Mouse (Mus musculus): ENCODE results near the gene Trappc2l.

Trappc2l gene

DNA sequence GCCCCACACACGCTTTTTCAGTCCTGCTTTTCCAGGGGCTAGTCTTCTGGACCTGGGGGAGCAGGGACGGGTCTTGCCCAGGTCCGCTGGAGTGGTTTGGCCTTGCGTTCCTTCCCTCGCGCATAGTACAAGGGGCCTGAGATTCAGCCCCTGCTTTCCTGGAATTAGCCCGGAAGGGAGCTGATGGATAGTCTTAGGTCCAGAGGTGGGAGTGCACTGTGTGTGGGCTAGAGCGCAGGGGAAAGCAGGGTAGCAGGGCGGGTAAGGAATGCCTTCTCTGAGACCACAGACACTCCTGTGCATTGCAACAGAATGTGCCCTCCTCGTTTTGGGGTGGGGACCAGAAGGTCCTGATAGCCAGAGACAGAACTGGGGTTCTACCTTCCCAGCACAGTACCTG lies 34.3 kb upstream of the Trappc2l start:
- intact Hi-C loops (cut with DNase I), result no loop called here

DNA sequence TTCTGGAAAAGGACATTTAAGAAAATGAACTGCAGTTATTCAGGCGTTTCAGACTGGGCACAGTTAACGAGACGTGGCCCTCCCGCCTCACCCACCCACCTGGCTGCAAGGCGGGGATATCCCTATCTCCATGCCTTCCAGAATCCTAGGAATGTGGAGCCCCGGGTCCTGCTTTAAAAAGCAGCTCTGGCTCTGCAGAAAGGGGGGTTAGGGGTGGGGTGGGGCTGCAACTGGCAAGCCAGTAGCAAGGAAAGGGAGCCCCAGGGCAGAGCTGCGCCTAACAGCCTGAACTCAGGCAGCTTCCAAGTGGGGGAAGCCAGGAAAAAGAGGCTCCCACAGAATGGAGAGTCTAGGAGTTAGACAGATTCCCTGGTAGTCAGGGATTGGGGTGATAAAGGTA lies 32.2 kb upstream of the Trappc2l start:
- intact Hi-C loops (cut with DNase I), result no loop called here

DNA sequence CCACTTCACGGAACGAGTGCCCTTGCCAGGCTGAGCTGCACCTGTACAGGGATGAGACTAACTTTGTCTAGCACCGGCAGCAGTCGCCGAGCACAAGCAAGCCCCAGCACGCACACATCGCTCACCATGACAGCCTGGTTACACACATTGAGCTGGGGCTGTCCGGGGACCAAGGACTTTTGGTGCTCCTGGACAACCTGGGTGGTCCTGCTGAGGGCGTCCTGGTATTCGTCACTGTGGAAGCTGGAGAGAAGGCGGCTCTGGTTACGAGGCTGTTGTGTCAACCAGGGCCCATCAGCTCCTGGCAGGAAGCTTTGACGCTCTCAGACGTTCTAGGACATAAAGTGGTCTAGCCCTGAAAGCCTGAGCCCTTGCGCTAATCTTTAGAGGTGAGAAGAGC lies 30.5 kb upstream of the Trappc2l start:
- intact Hi-C loops (cut with DNase I), result no loop called here

- intact Hi-C loops (cut with DNase I), result no loop called here
These were observed 26.5 kb upstream of the Trappc2l start for GRCm38 (mm10) chr8:122584981-122585380.

DNA sequence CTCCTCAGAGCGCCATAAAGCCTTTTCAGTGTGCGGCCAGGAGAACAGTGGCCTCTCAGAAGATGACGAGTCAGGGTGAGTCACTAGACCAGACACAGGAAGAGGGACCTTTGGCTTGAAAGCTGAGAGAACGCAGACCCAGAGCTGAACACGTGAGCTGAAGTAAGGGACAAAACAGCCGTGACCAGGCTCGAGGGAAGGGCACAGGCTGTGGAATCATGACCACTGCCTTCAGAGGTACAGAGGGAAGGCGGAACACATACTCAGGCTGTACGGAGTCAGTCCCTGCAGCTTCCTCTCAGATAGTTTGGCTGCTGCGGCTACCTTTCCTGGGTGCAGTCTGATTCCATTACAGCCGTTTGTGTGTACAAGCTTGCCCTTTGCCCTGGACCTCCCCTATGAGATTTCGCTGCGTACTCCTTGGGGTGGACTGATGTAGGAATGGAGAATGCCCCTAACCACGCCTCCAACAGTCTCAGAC lies 26.0 kb upstream of the Trappc2l start:
- intact Hi-C loops (cut with DNase I), result no loop called here

GRCm38 (mm10) chr8:122586171-122586570 lies 25.3 kb upstream of the Trappc2l start:
- intact Hi-C loops (cut with DNase I), result no loop called here

DNA sequence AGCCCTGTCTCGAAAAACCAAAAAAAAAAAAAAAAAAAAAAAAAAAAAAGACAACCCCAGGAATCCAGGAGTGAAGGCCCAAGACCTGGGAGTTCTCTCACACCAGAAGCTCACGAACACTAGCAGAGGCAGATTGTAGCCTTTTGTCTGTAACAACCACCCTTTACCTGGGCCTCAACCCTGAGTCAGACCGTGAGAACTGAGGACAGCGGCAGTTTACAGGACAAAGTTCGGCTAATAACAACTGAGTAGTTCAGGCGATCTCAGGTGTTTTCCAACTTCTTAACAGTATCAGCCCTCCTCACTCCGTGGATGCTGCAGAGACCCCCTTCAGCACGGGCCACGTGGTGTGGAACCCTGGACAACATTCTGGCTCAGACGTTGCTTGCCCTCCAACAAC lies 24.7 kb upstream of the Trappc2l start:
- intact Hi-C loops (cut with DNase I), result no loop called here

GRCm38 (mm10) chr8:122593240-122593639 lies 18.2 kb upstream of the Trappc2l start:
- intact Hi-C loops (cut with DNase I), result no loop called here

- intact Hi-C loops (cut with DNase I), result no loop called here
These were observed 17.5 kb upstream of the Trappc2l start for GRCm38 (mm10) chr8:122593783-122594507.

DNA sequence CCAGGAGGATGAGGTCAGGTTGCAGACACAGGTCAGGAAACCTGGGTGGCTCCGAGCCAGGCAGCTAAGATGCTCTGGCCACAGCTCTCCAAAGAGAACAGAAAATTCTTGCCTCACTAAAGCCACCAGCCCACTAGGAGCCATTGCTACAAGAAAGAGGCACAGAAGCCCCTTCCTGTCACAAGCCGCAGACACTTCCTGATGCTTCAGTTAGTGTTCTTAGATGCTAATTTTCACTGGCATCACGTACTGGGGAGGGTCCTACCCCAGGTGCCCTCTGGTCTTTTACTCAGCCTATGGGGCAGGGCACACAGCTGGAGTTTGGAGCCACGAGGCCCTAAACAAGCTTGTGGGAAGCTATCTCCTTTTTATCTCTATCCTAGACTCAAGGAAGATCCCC lies 15.4 kb upstream of the Trappc2l start:
- intact Hi-C loops (cut with DNase I), result no loop called here

GRCm38 (mm10) chr8:122600666-122601065 lies 10.8 kb upstream of the Trappc2l start:
- intact Hi-C loops (cut with DNase I), result no loop called here

GRCm38 (mm10) chr8:122604640-122605039 lies 6.8 kb upstream of the Trappc2l start:
- intact Hi-C loops (cut with DNase I), result no loop called here

DNA sequence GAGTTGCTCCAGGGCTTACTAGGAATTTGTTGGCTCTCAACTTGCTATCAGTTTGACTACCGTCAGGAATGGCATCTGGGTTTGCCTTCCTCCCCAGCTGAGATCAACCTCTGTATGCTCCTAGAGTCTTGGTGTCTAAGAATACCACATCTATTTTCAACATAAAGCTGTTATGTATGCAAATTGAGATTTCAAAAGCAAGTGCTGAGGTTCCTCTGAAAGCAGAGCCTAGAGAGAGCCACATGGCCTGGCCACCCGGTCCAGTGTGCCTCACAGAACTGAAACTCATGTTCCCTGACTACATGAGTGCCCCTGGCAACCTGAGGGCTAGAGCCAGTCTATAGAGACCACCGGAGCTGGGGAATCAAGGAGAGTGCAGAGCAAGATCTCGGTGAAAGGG lies 6.1 kb upstream of the Trappc2l start:
- intact Hi-C loops (cut with DNase I), result no loop called here

DNA sequence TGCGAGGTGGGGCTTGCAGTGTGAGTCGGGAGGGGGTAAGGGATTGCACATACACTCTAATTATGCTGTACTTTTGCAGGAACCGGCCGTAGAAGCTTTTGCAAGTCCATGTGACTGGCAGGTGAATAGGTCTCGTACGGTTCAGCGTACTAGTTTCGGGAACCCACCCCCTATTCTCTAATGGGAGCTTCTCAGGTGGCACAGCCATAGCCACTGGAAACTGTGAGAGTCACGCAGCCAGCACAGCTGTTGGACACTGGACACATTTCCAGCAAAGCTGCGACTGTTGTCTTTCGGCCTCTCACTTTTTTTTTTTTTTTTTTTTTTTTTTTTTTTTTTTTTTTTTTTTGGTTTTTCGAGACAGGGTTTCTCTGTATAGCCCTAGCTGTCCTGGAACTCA lies 4.6 kb upstream of the Trappc2l start:
- intact Hi-C loops (cut with DNase I), result no loop called here

DNA sequence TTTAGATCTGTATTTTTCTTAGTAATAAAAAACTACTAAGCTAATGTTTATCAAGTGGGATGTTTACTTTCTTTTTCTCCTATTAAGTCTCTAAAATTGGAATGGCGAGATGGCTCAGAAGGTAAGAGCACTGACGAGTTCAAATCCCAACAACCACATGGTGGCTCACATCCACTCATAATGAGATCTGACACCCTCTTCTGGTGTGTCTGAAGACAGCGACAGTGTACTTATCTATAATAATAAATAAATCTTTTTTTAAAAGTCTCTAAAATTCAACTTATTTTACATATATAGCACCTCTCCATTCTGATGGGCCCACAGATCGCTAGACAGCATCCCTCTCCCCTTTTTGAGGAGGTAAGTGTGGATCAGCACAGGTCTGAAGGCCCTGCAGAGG lies 1.2 kb upstream of the Trappc2l start:
- intact Hi-C loops (cut with DNase I), result loop anchor here (5.0 to 10.0 kb wide), 3 partner anchors 43 to 605 kb away; partner anchors contain the start of genes Cdt1, Chmp1a and Spata33

DNA sequence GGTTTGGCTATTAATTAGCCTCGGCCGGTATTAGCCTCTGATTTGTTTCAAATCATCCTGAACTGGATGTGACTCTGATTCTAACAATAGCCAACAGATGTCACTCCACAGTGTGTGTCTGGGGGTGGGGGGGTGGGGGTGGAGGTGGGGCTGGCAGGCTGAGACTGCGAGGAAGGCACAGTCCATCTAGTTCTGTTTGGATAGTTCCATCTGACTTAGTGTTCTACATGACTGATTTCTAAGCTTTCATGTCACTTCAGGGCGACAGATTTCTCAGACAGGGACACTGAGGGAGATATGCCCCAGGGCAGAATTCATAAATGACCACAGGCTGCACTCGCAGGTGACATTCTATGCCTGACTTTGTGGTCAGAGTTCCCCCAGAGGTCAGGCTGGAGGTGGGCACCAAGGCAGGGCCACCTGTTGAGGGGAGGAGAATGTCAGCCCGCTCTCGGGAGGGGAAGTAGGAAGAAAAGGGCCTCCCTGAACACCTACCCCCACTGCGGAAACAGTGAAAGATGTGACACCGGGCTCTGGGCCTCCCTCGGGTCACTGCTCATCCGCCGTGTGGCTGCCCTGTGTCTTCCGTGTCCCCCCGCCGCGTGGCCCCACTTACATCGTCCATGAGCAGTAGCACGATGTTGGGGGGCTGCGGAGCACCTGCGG lies 695 bp upstream of the Trappc2l start:
- intact Hi-C loops (cut with DNase I), result loop anchor here (5.0 to 10.0 kb wide), 3 partner anchors 43 to 604 kb away; partner anchors contain the start of genes Cdt1, Chmp1a and Spata33

GRCm38 (mm10) chr8:122616181-122616905 lies 4.9 kb downstream of the Trappc2l start:
- intact Hi-C loops (cut with DNase I), result loop anchor here (10.0 kb wide), 1 partner anchor 598 kb away; the partner anchor contains the start of genes Chmp1a and Spata33

GRCm38 (mm10) chr8:122617947-122618546 lies 6.6 kb downstream of the Trappc2l start:
- intact Hi-C loops (cut with DNase I), result loop anchor here (1.0 to 10.0 kb wide), 2 partner anchors 212 to 597 kb away; partner anchors contain the start of genes Chmp1a and Spata33

- intact Hi-C loops (cut with DNase I), result loop anchor here (1.0 to 10.0 kb wide), 2 partner anchors 211 to 596 kb away; partner anchors contain the start of genes Chmp1a and Spata33
These were observed 7.4 kb downstream of the Trappc2l start for GRCm38 (mm10) chr8:122618660-122619378.

- intact Hi-C loops (cut with DNase I), result loop anchor here (5.0 kb wide), 1 partner anchor 57 kb away; no protein-coding TSS in a partner anchor
These were observed 9.0 kb downstream of the Trappc2l start for GRCm38 (mm10) chr8:122620446-122620845.
